Mouse (Mus musculus): Measurements from ENCODE around the gene Zfp281. TPM values are rescaled to one million over a fixed set of nuclear protein-coding genes. Genes with fewer than 3 reads are reported as not detected.

The Zfp281 gene
- polyA plus RNA-seq, 1 experiment from 2014 or later, result 33.6 TPM

- Histone ChIP-seq H3K27me3 (no peaks in the 10 kb centered on the region), H3K4me2 (replicated peaks) (no peak overlapping the region), H3K4me3 (no peak overlapping the region), H3K4me1 (no peaks in the 10 kb centered on the region), H3K36me3 (no peaks in the 10 kb centered on the region), H3K27ac (no peak overlapping the region), H3K9me3 (replicated peaks) (no peaks in the 10 kb centered on the region), H3K9ac (no peak overlapping the region)
- ATAC-seq (ENCODE audit: low FRiP score), result no peak
- 89% methylated on average over 9 of the region's 9 CpGs for WGBS
Observed at GRCm38 (mm10) chr1:136600647-136601345, 23.9 kb upstream of the Zfp281 start.

GRCm38 (mm10) chr1:136601346-136601888 lies 23.3 kb upstream of the Zfp281 start:
- Histone ChIP-seq H3K27me3 (no peaks in the 10 kb centered on the region), H3K36me3 (no peaks in the 10 kb centered on the region), H3K9me3 (replicated peaks) (no peaks in the 10 kb centered on the region), H3K4me2 (replicated peaks) (no peak overlapping the region), H3K9ac (no peak overlapping the region), H3K4me1 (no peaks in the 10 kb centered on the region), H3K27ac (no peak overlapping the region), H3K4me3 (no peak overlapping the region)
- ATAC-seq (ENCODE audit: low FRiP score), result no peak
- 84% methylated on average over 10 of the region's 10 CpGs for WGBS

- Histone ChIP-seq H3K4me1 (no peaks in the 10 kb centered on the region), H3K9me3 (replicated peaks) (no peaks in the 10 kb centered on the region), H3K27me3 (no peaks in the 10 kb centered on the region), H3K27ac (no peak overlapping the region), H3K4me2 (replicated peaks) (no peak overlapping the region), H3K4me3 (no peak overlapping the region), H3K36me3 (no peaks in the 10 kb centered on the region), H3K9ac (no peak overlapping the region)
- ATAC-seq (ENCODE audit: low FRiP score), result no peak
- WGBS, result 79% methylated on average over 5 of the region's 5 CpGs
Observed at GRCm38 (mm10) chr1:136602303-136602702, 22.4 kb upstream of the Zfp281 start.

GRCm38 (mm10) chr1:136604190-136604589 lies 20.5 kb upstream of the Zfp281 start:
- H3K9ac ChIP-seq, result no peak overlapping the region
- ATAC-seq (ENCODE audit: low FRiP score), result no peak
- no peak overlapping the region for H3K27ac ChIP-seq
- 79% methylated on average over 4 of the region's 4 CpGs for WGBS
- H3K4me1 ChIP-seq, result no peaks in the 10 kb centered on the region
- no peaks in the 10 kb centered on the region for H3K27me3 ChIP-seq
- H3K4me2 ChIP-seq (replicated peaks), result no peak overlapping the region
- no peak overlapping the region for H3K4me3 ChIP-seq
- H3K9me3 ChIP-seq (replicated peaks), result no peaks in the 10 kb centered on the region
- no peaks in the 10 kb centered on the region for H3K36me3 ChIP-seq

DNA sequence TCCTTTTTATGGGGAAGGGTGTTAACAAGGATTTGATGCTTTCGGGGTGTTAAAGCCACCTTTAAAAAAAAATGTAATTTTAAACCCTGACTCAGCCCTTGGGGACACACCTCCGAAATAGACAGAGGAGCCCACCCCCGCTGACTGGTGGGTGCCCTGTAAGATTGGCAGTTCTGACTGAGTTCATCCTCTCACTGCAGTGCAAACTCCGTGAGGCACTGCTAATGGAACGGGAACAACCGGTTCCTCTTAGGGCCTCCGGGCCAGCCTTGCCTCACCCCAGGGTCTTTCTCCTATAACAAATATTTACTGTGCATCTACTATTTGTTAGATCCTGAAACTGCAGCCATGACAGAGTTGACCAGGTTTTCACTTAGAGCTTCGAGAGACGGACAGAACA lies 18.9 kb upstream of the Zfp281 start:
- H3K4me1 ChIP-seq, result no peaks in the 10 kb centered on the region
- no peak overlapping the region for H3K27ac ChIP-seq
- 80% methylated on average over 9 of the region's 9 CpGs for WGBS
- H3K4me2 ChIP-seq (replicated peaks), result no peak overlapping the region
- ATAC-seq (ENCODE audit: low FRiP score), result no peak
- no peaks in the 10 kb centered on the region for H3K27me3 ChIP-seq
- no peak overlapping the region for H3K4me3 ChIP-seq
- H3K36me3 ChIP-seq, result no peaks in the 10 kb centered on the region
- no peaks in the 10 kb centered on the region for H3K9me3 ChIP-seq (replicated peaks)
- no peak overlapping the region for H3K9ac ChIP-seq

GRCm38 (mm10) chr1:136606278-136606677 lies 18.4 kb upstream of the Zfp281 start:
- Histone ChIP-seq H3K9ac (no peak overlapping the region), H3K27me3 (no peaks in the 10 kb centered on the region), H3K4me2 (replicated peaks) (no peak overlapping the region), H3K36me3 (no peaks in the 10 kb centered on the region), H3K27ac (no peak overlapping the region), H3K4me3 (no peak overlapping the region), H3K4me1 (no peaks in the 10 kb centered on the region), H3K9me3 (replicated peaks) (no peaks in the 10 kb centered on the region)
- no peak for ATAC-seq (ENCODE audit: low FRiP score)
- WGBS, result 89% methylated on average over 4 of the region's 4 CpGs

DNA sequence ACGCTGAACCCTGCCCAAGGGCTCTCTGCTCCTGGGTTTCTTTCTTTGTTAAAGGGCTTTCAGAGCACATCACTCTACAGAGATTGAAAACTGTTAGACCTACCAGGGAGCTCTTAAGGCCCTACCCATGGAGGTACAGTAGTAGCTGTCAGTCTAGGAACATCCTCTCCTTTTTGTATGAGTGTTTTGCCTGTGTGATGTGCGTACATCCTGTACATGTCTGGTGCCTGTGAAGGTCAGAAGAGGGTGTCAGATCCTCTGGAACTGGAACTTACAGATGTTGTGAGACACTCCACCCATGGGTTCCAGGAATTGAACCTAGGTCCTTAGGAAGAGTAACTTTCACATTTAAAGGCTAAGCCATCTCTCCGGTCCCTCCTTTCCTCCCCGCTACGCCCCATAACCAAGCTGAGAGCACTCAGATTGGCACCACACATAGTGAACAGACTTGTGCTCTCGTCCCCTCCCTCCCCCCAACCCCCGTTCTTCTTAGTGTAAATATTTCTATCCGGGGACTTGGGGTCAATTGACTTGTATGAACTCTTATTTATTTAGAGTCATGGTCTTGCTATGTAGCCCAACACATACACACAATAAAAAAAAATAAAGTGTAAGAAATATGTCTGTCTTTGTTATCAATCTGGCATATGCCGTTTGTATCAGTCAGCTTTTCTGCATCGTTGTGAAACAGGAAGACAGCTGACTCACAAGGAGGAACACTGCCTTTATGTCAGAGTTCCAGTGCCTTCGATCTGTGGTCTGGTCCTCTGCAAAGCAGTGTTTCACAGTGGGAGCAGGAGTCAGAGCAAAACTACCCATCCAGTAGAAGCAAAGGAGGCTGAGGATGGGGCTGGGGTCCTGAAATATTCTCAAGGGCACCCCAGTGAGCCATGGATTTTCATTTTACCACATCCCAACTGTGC lies 16.1 kb upstream of the Zfp281 start:
- Histone ChIP-seq H3K4me3 (no peak overlapping the region), H3K36me3 (no peaks in the 10 kb centered on the region), H3K4me2 (replicated peaks) (no peak overlapping the region), H3K9ac (no peak overlapping the region), H3K27ac (no peak overlapping the region), H3K27me3 (no peaks in the 10 kb centered on the region; the same call in 1 of the 2 replicates), H3K4me1 (peaks cover 6% of the 10 kb centered on the region), H3K9me3 (replicated peaks) (no peaks in the 10 kb centered on the region)
- ATAC-seq (ENCODE audit: low FRiP score), result no peak
- WGBS, result 82% methylated on average over 11 of the region's 11 CpGs

DNA sequence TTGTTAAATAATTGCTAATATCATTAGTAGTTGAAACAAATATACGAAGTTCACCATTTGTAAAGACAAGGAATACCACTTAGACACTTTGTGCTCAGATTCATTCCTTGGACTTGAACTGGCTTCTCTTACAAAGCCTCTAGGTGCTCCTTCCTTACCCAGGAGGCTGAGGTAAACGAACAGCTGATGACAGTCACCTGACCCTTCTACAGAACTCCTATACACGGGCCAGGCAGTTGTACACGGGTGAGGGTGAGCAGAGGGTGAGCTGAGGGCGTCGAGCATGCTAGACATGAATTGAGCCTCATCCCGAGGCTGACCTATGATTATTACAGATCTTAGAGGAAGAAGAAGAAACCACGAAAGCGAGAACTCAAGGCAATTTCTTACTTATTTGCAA lies 12.9 kb upstream of the Zfp281 start:
- no peak for ATAC-seq (ENCODE audit: low FRiP score)
- H3K4me2 ChIP-seq (replicated peaks), result no peak overlapping the region
- H3K36me3 ChIP-seq, result no peaks in the 10 kb centered on the region
- peaks cover 6% of the 10 kb centered on the region for H3K4me1 ChIP-seq
- no peak overlapping the region for H3K9ac ChIP-seq
- H3K4me3 ChIP-seq, result no peak overlapping the region
- no peaks in the 10 kb centered on the region for H3K9me3 ChIP-seq (replicated peaks)
- no peaks in the 10 kb centered on the region; the same call in 1 of the 2 replicates for H3K27me3 ChIP-seq
- WGBS, result 83% methylated on average over 9 of the region's 9 CpGs
- H3K27ac ChIP-seq, result no peak overlapping the region

GRCm38 (mm10) chr1:136613300-136613751 lies 11.4 kb upstream of the Zfp281 start:
- H3K4me3 ChIP-seq, result no peak overlapping the region
- H3K27me3 ChIP-seq, result no peaks in the 10 kb centered on the region; the same call in 1 of the 2 replicates
- H3K4me1 ChIP-seq, result peaks cover 6% of the 10 kb centered on the region
- H3K27ac ChIP-seq, result no peak overlapping the region
- 45% methylated on average over 6 of the region's 6 CpGs for whole genome bisulfite sequencing
- ATAC-seq (ENCODE audit: low FRiP score), result no peak
- no peaks in the 10 kb centered on the region for H3K9me3 ChIP-seq (replicated peaks)
- no peak overlapping the region for H3K9ac ChIP-seq
- no peaks in the 10 kb centered on the region for H3K36me3 ChIP-seq
- no peak overlapping the region for H3K4me2 ChIP-seq (replicated peaks)

DNA sequence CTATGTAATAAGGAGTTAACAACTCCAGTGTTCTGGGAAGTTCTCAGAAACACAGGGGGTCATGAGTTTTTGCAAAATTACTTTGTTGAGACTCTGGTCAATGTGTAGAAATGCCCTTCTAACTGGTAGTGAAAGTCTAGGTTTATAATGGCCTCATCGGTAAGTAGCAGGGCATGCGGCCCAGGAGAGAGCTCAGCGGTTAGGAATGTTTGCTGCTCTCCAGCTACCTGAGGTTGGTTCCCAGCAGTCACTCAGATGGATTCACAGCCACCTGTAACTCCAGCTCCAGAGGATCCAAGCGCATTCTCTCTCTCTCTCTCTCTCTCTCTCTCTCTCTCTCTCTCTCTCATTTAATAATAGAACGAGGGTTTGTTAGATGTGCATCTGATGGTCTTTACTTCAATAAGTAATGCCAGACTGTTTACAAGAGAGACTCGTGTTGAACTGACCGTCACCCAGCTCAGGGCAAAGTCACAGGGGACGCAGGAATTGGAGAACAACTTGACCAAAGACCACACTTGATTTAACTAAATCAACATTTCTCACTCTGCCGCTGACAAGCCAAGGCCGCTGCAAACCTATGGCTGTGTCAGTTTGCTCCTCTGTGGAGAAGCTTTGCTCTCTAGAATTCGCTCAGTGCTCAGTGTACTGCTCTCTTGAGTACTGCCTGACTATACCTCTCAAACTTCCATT lies 9.8 kb upstream of the Zfp281 start:
- Histone ChIP-seq H3K4me1 (peaks cover 6% of the 10 kb centered on the region), H3K27ac (no peak overlapping the region), H3K27me3 (no peaks in the 10 kb centered on the region; the same call in 1 of the 2 replicates), H3K9ac (no peak overlapping the region), H3K4me3 (no peak overlapping the region), H3K9me3 (replicated peaks) (no peaks in the 10 kb centered on the region), H3K4me2 (replicated peaks) (no peak overlapping the region), H3K36me3 (no peaks in the 10 kb centered on the region)
- WGBS, result 81% methylated on average over 11 of the region's 11 CpGs
- no peak for ATAC-seq (ENCODE audit: low FRiP score)

- WGBS, result 72% methylated on average over 7 of the region's 7 CpGs
- Histone ChIP-seq H3K9ac (no peak overlapping the region), H3K36me3 (no peaks in the 10 kb centered on the region), H3K4me3 (no peak overlapping the region), H3K27me3 (no peaks in the 10 kb centered on the region; the same call in 1 of the 2 replicates), H3K4me1 (peaks cover 6% of the 10 kb centered on the region), H3K4me2 (replicated peaks) (no peak overlapping the region), H3K27ac (no peak overlapping the region), H3K9me3 (replicated peaks) (no peaks in the 10 kb centered on the region)
- no peak for ATAC-seq (ENCODE audit: low FRiP score)
Observed at GRCm38 (mm10) chr1:136617163-136617788, 7.4 kb upstream of the Zfp281 start.
